Mouse (Mus musculus) bone marrow, adult 2 months (tissue): ENCODE results near the gene Slc35g3. TPM values are rescaled to one million over a fixed set of nuclear protein-coding genes. Genes with fewer than 3 reads are reported as not detected.

Source experiments
- H3K27ac ChIP-seq: fragments of 200-500 bp; 2 replicates; pipeline ENCODE4 v1.5.1; 2012; ENCODE audit warnings: low read depth, mild to moderate bottlenecking, control low read depth, inconsistent platforms, low read length; ENCODE audit not compliant: control insufficient read depth, poor library complexity, insufficient read depth
- H3K4me1 ChIP-seq: fragments of 200-500 bp; 2 replicates; pipeline ENCODE4 v1.6.1; 2011; ENCODE audit warnings: low read length; ENCODE audit not compliant: control insufficient read depth, insufficient read depth
- H3K4me3 ChIP-seq: fragments of 200-500 bp; replicated peaks from 2 replicates; pipeline ENCODE3; 2011; ENCODE audit warnings: mild to moderate bottlenecking, low read depth, low read length, control low read depth; ENCODE audit not compliant: control insufficient read depth
- CTCF ChIP-seq: fragments of 200-500 bp; IDR thresholded peaks from 2 replicates; pipeline ENCODE4 v1.5.1; 2011; ENCODE audit warnings: low read length, control low read depth; ENCODE audit not compliant: control insufficient read depth, insufficient read depth
- POLR2A ChIP-seq: fragments of 200-500 bp; IDR thresholded peaks from 2 replicates; pipeline ENCODE4 v1.6.1; 2011; ENCODE audit warnings: low read depth, mild to moderate bottlenecking, control low read depth, low read length, borderline replicate concordance; ENCODE audit not compliant: control insufficient read depth
- WGBS: fragments of 180-500 bp; shearing (Covaris S2); methylation state at CpG from one replicate; pipeline ENCODE4 v1.1.7; 2018; 5-methylcytosine and 5-hydroxymethylcytosine counted together
- polyA plus RNA-seq: library from polyadenylated mRNA; stranded (reverse); fragments of >200 nt; gene quantifications from 2 replicates; pipeline ENCODE4 v1.2.4, GENCODE M21; 2011; ENCODE audit warnings: low replicate concordance; ENCODE audit not compliant: missing spikeins, insufficient read depth, insufficient read length

Slc35g3 gene
- not detected in 2 replicates for polyA plus RNA-seq

DNA sequence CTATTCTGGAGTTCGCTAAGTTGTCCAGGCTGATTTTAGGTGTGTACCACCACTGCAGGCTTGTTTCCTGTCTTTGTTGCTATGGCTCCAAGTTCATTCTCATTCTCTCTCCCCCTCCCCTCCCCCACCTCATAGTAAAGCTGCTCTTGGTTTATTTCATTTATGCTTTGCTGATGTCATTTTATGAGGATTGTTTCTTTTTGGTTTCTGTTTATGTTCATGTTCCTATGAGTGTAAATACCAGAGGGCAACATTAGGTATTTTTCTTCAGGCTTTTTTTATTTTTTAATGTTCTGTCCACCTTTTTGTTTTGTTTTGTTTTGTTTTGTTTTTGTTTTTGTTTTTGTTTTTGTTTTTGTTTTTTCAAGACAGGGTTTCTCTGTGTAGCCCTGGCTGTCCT is at the start of gene Slc35g3:
Slc35g3 (minus strand) TSS at position 101 of the 400 bp plus-strand sequence.
- H3K4me1 ChIP-seq = peaks cover 2% of the 10 kb centered on the region
- H3K27ac ChIP-seq = no peak within 1 kb of the TSS
- TF ChIP-seq CTCF = no peak
- TF ChIP-seq POLR2A = no peak
- no peak within 1 kb of the TSS for H3K4me3 ChIP-seq
- 48% methylated on average over 1 of the region's 1 CpGs for WGBS

DNA sequence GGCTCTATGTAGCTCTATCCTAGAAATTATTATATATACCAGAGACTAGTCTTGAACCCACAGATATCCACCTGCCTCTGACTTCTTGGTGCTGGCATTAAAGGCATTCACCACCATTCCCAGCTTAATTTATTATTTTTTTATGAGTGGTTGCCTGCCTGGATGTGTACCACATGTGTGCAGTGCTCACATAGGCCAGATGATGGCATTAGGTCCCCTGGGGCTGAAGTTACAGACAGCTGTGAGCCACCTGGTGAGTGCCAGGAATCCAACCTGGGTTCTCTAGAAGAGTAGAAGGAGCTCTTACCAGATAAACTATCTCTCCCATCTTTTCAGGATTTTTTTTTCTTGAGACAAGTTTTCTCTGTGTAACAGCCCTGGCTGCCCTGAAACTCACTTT is 48.5 kb upstream of the Slc35g3 start:
- no peaks in the 10 kb centered on the region for H3K4me1 ChIP-seq
- H3K27ac ChIP-seq = no peak overlapping the region
- H3K4me3 ChIP-seq = no peak overlapping the region
- TF ChIP-seq CTCF (0 out of 2 replicates have a peak, but pooled peaks have one; percentile 6), POLR2A (no peak)

DNA sequence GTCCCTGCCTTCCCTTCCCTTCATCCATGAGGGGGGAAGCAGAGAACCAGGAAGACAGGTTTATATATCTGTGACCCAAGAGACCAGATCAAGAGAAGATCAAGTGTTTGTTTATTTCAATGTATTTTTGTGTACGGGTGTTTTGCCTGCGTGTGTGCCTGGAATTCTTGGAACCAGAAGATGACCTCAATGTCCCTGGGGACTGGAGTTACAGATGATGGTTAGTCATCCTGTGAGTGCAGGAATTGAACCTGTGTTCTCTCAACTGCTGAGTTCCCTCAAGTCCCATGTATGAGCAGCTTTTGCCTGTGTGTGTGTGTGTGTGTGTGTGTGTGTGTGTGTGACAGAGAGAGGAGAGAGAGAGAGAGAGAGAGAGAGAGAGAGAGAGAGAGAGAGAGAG is 45.9 kb upstream of the Slc35g3 start:
- TF ChIP-seq POLR2A (no peak), CTCF (no peak)
- no peak overlapping the region for H3K27ac ChIP-seq
- H3K4me3 ChIP-seq = no peak overlapping the region
- WGBS = 92% methylated on average over 2 of the region's 2 CpGs
- H3K4me1 ChIP-seq = no peaks in the 10 kb centered on the region

DNA sequence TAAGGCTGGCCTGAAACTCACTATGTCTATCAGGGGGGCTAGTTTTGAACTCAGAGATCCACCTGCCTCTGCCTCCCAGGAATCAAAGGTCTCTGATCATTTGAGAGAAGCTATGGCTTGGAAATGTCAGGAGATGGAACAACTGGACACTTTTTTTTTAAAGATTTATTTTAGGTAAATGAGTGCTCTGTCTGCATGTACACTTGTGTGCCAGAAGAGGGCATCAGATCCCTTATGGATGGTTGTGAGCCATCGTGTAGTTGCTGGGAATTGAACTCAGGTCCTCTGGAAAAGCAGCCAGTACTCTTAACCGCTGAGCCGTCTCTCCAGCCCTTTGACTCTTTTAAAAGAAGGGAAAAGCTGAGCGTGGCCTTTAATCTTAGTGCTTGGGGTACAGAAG is 44.6 kb upstream of the Slc35g3 start:
- Histone ChIP-seq H3K4me3 (no peak overlapping the region), H3K27ac (no peak overlapping the region), H3K4me1 (no peaks in the 10 kb centered on the region)
- WGBS = 90% methylated on average over 4 of the region's 4 CpGs
- TF ChIP-seq POLR2A (no peak), CTCF (no peak)

DNA sequence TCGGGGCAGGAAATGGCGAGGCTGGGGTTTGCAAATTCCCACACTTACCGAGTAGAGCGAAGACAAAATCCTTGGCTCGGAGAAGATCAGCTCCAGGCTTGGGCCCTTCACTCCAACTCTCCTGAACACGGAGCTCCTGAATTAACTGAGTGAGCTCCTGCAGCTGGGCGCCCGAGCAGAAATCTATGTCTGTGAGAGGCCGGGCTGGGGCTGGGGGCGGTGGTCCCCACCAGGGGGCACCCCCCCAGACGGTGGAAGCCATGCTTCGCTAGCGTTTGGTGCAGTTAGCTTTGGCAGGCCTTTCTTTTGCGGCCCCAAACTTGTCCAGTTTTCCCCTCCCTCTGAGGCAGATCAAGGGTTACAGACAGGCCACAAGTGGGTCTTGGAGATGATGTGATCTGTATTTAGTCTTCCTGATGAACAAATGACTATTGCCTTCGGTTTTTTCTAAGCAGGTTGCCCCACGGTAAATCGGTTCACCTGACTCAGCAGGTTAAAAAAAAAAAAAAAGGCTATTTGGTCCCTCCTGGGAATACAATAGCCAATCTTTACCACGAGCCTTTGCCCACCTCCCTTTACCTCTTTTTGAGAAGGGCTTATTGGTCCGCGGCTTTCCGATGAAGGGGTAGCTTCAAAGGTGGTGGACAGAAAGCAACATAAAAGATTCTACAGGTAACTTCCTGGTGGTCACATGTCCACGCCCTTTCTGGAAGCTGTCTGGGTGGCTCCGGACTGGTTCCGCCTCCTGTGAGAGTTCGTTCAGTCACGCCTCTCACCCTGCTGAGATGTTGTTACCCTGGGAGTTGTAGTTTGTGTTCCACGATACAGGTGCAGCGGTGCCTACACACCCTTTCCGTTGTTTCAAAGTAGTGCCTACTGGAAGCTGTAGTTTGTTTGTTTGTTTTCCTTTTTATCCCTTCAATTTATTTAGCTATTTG is 43.5 kb upstream of the Slc35g3 start, which contains the start of gene Tmem102:
Tmem102 (minus strand) TSS at position 653 of the 938 bp plus-strand sequence.
- H3K4me3 ChIP-seq = no peak within 1 kb of the TSS

DNA sequence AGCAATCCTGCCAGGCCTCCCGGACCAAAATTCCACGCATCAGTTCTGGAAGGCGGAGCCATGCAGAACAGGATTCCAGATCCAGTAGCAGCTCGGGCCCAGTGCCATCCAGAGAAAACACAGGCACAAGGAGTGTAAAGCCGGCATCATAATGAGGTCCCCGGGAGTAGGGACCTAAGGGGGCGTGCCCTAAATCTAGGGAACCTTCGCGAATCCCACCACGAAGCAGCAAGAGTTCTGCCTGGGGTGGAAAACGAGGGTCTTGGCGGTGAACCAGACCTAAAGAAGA is 42.8 kb upstream of the Slc35g3 start:
- 50% methylated on average over 12 of the region's 12 CpGs for WGBS
- Histone ChIP-seq H3K4me1 (no peaks in the 10 kb centered on the region; the same call in 1 of the 2 replicates), H3K27ac (no peak overlapping the region), H3K4me3 (no peak overlapping the region)
- no peak for TF ChIP-seq CTCF
- no peak for TF ChIP-seq POLR2A

More for the DNA sequence above, 43.5 kb upstream of the Slc35g3 start, which contains the start of gene Tmem102:
- H3K4me1 ChIP-seq = no peaks in the 10 kb centered on the region; the same call in 1 of the 2 replicates
- 59% methylated on average over 29 of the region's 29 CpGs for WGBS
- no peak for TF ChIP-seq POLR2A
- H3K27ac ChIP-seq = no peak within 1 kb of the TSS

DNA sequence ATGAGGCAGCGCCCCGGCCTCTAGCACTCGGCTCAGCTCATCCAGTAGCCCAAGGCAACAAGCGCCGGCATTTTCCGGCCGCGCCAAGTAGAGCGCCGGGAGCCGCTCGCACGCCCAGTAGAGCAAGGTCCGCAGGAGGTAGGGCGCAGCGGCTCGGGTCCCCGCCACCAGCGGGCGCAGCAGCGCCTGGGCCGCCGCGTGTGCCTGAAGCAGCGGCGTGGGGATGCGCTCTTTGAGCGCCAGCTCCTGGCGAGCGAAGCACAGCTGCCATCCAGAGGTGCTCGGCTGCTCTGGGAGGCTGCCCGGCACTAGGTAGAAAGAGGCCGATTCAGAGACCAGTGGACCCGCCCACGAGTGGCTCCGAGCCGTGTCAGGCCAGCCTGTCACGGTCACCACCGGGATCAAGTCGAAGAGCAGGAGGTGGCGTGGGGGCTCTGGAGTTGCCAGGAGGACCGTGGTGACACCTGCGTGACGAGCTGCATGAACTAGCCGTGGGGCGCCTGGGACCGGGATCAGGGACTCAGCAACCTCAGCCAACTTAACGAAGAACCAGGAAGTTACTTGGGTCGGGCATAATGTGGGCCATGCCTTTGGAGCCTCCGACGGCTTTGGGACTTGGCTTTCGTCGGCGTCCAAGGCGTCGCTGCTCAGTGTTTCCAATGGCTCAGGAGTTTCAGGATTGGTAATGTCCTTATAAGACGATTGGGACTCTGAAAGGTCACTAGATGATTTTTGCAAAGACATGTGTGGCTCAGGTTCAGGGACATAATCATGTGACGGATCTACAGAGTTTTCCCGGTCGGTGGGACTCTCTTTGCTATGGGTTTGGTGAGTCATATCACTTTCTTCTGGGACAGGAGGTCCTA is 42.3 kb upstream of the Slc35g3 start:
- Histone ChIP-seq H3K27ac (no peak overlapping the region; the same call in 1 of the 2 replicates), H3K4me3 (no peak overlapping the region), H3K4me1 (peaks cover 1% of the 10 kb centered on the region; the same call in 1 of the 2 replicates)
- WGBS = 4% methylated on average over 60 of the region's 60 CpGs
- TF ChIP-seq CTCF = peak; percentile 65; the same call in 1 of the 2 replicates
- TF ChIP-seq POLR2A = no peak

DNA sequence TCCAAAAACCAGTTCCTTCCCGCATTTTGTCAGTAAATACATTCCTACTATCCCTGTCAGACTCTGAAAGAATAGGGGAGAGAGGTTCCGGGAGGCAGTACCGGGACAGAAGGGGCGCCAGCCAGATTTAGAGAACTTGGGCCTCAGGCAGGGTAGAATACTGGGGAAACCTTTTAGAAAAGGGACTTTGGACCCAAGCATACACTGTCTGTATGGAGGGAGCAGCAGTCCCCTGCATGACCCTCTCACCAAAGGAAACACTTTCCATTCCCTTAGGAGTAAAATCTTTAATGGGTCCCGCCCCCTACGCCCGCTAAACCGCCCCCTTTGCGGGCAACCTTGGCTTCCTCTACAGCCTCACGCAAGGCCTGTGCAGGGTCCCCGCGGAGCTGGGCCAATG is 41.6 kb upstream of the Slc35g3 start:
- TF ChIP-seq POLR2A (no peak), CTCF (no peak)
- H3K27ac ChIP-seq = no peak overlapping the region; the same call in 1 of the 2 replicates
- H3K4me3 ChIP-seq = no peak overlapping the region
- 3% methylated on average over 12 of the region's 12 CpGs for WGBS
- peaks cover 1% of the 10 kb centered on the region; the same call in 1 of the 2 replicates for H3K4me1 ChIP-seq
